ENCODE assay signal across 27 mouse cellular contexts in genomic region chr4:138525684-138526083, GRCm38 (mm10).
DNase-seq lines count a peak whose midpoint lies in the region; ATAC-seq and TF ChIP-seq lines count a peak whose summit lies in the region.
"Had no signal": no experiment of that assay in that cellular context is flagged by ENCODE, and none has a peak within 500 bp of the region (broad histone marks: within the 10 kb centered on the region; RNA-seq: fewer than 3 reads in every experiment).

No protein-coding gene starts in this region.

- H3K4me3 ChIP-seq in layer of hippocampus, adult 2 months = no peak overlapping the region
- no peak overlapping the region for H3K4me3 ChIP-seq in midbrain, embryonic 13.5 days (replicated peaks)
- H3K4me3 ChIP-seq in midbrain, embryonic 11.5 days (ENCODE audit: low read depth, low read length) = no peak overlapping the region
- H3K4me3 ChIP-seq: embryonic facial prominence, embryonic 13.5 days; gastrocnemius, adult 2 months; hindbrain, embryonic 13.5 days; midbrain, embryonic 12.5 days had no signal

- no peak overlapping the region for H3K9ac ChIP-seq in midbrain, embryonic 13.5 days (replicated peaks)
- no peak overlapping the region for H3K9ac ChIP-seq in midbrain, embryonic 11.5 days (ENCODE audit: low read length)
- H3K9ac ChIP-seq: embryonic facial prominence, embryonic 13.5 days; hindbrain, embryonic 13.5 days; liver, embryonic 14.5 days; lung, embryonic 14.5 days; midbrain, embryonic 12.5 days had no signal

- WGBS in midbrain, embryonic 13.5 days = 61% methylated on average over 4 of the region's 4 CpGs
- 64% methylated on average over 4 of the region's 4 CpGs for WGBS in midbrain, embryonic 11.5 days

- no peaks in the 10 kb centered on the region for H3K9me3 ChIP-seq in midbrain, embryonic 13.5 days
- H3K9me3 ChIP-seq in midbrain, embryonic 11.5 days (ENCODE audit: control insufficient read depth, low read length) = no peaks in the 10 kb centered on the region
- H3K9me3 ChIP-seq: embryonic facial prominence, embryonic 13.5 days; hindbrain, embryonic 13.5 days; midbrain, embryonic 12.5 days had no signal

- H3K4me1 ChIP-seq in midbrain, embryonic 13.5 days (replicated peaks) = peaks cover 25% of the 10 kb centered on the region
- peaks cover 10% of the 10 kb centered on the region for H3K4me1 ChIP-seq in midbrain, embryonic 11.5 days (ENCODE audit: control insufficient read depth, insufficient read depth, low read length)

- DNase-seq in layer of hippocampus, adult 2 months (ENCODE audit: low spot score in 2 of 2) = no peak
- no peak for DNase-seq in layer of hippocampus, postnatal 14 days (ENCODE audit: low spot score in 2 of 2)
- no peak for DNase-seq in midbrain, embryonic 11.5 days (ENCODE audit: low spot score, missing footprints)
- peak; percentile 61 for DNase-seq in right cerebral cortex, postnatal 25 days
- no peak for DNase-seq in right cerebral cortex, postnatal 10 days (ENCODE audit: low spot score in 2 of 2)
- peak; percentile 51 for DNase-seq in telencephalon, adult 2 months (ENCODE audit: low read depth, low spot score)
- DNase-seq: B cell, adult 2 months; cerebellum, adult 11-12 months; cerebellum, adult 9-11 months; gastrocnemius, adult 2 months; gastrocnemius, postnatal 36 days; heart, adult 18-20 months; heart, postnatal 36 days; kidney, adult 9 months; kidney, postnatal 10 days; layer of hippocampus, adult 9-11 months; liver; thymus, postnatal 14 days had no signal

- no peak overlapping the region for H3K4me2 ChIP-seq in midbrain, embryonic 13.5 days (replicated peaks)
- no peak overlapping the region for H3K4me2 ChIP-seq in midbrain, embryonic 11.5 days
- H3K4me2 ChIP-seq: embryonic facial prominence, embryonic 13.5 days; heart, embryonic 11.5 days; hindbrain, embryonic 13.5 days; lung, embryonic 14.5 days; midbrain, embryonic 12.5 days had no signal

- no peak for TF ChIP-seq CTCF in layer of hippocampus, adult 2 months (conservative IDR thresholded peaks at IDR 0.05)

- no peaks in the 10 kb centered on the region for H3K36me3 ChIP-seq in midbrain, embryonic 13.5 days
- H3K36me3 ChIP-seq in midbrain, embryonic 11.5 days (ENCODE audit: control insufficient read depth, insufficient read depth, low read length) = no peaks in the 10 kb centered on the region
- H3K36me3 ChIP-seq: embryonic facial prominence, embryonic 13.5 days; hindbrain, embryonic 13.5 days; midbrain, embryonic 12.5 days had no signal

- no peaks in the 10 kb centered on the region for H3K27me3 ChIP-seq in midbrain, embryonic 13.5 days
- no peaks in the 10 kb centered on the region for H3K27me3 ChIP-seq in midbrain, embryonic 11.5 days (ENCODE audit: control insufficient read depth, insufficient read depth, low read length)

- no peak for ATAC-seq in midbrain, embryonic 13.5 days
- ATAC-seq in midbrain, embryonic 11.5 days (ENCODE audit: low FRiP score) = no peak
- ATAC-seq in cerebellum, adult (ENCODE audit: insufficient number of reproducible peaks, low FRiP score, low TSS enrichment) = no peak
- ATAC-seq: intestine, postnatal 0 days had no signal

- peak overlapping the region; percentile 70; the same call in 1 of the 2 replicates for H3K27ac ChIP-seq in layer of hippocampus, adult 2 months
- H3K27ac ChIP-seq in midbrain, embryonic 13.5 days = 0 out of 2 replicates have a peak overlapping the region, but pooled peaks have one; percentile 14
- no peak overlapping the region for H3K27ac ChIP-seq in midbrain, embryonic 11.5 days (ENCODE audit: low read depth, low read length)
- H3K27ac ChIP-seq: embryonic facial prominence, embryonic 13.5 days; gastrocnemius, adult 2 months; hindbrain, embryonic 13.5 days; liver, embryonic 14.5 days; midbrain, embryonic 12.5 days had no signal

Comparison
In these comparisons a context has a peak if more than half of its experiments do, and no peak if none do; other contexts are left out.
1. DNase-seq: peak in right cerebral cortex, postnatal 25 days (single experiment) and telencephalon, adult 2 months (single experiment); none in layer of hippocampus, adult 2 months (0 of 2), layer of hippocampus, postnatal 14 days (0 of 2), midbrain, embryonic 11.5 days (single experiment) and right cerebral cortex, postnatal 10 days (0 of 2).